ENCODE assay signal across 8 mouse cellular contexts in genomic region chr7:48788851-48789572, GRCm38 (mm10). TPM values are rescaled to one million over a fixed set of nuclear protein-coding genes. Genes with fewer than 3 reads are reported as not detected.
DNase-seq lines count a peak whose midpoint lies in the region; ATAC-seq and TF ChIP-seq lines count a peak whose summit lies in the region.

Gene Zdhhc13, plus strand, starts transcription at chr7:48789003.

- TF ChIP-seq POLR2A in bone marrow macrophage, adult 2 months (IDR thresholded peaks at IDR 0.05; ENCODE audit: borderline replicate concordance, low read depth, low read length): no peak
- peak; percentile 79 for TF ChIP-seq POLR2A in embryonic fibroblast, embryonic 13.5 days (IDR thresholded peaks at IDR 0.05; ENCODE audit: low read depth, low read length)

- peak; percentile 97 for DNase-seq in A20 (ENCODE audit: low read depth, low spot score)
- peak; percentile 87 to 92 for DNase-seq in heart, adult 9 months (ENCODE audit: low spot score in 2 of 2)
- peak; percentile 64 to 79 for DNase-seq in monocyte, adult 2 months (ENCODE audit: low read depth in 1 of 2, low spot score in 2 of 2)
- peak; percentile 95 to 97 for DNase-seq in spleen, postnatal 36 days (ENCODE audit: low spot score in 2 of 2)

- TF ChIP-seq CTCF in bone marrow macrophage, adult 2 months (IDR thresholded peaks at IDR 0.05; ENCODE audit: low read depth, low read length): no peak
- TF ChIP-seq CTCF in embryonic fibroblast, embryonic 13.5 days (IDR thresholded peaks at IDR 0.05; ENCODE audit: borderline replicate concordance, insufficient read depth, low read length): no peak

- H3K27me3 ChIP-seq in kidney, embryonic 14.5 days (ENCODE audit: control insufficient read depth, insufficient read depth, low read length): no peaks in the 10 kb centered on the region
- no peaks in the 10 kb centered on the region for H3K27me3 ChIP-seq in limb, embryonic 15.5 days

- H3K4me3 ChIP-seq in bone marrow macrophage, adult 2 months (ENCODE audit: insufficient read depth, low read length): peak within 1 kb of the TSS; percentile 99
- H3K4me3 ChIP-seq in embryonic fibroblast, embryonic 13.5 days (ENCODE audit: insufficient read depth, low read length): peak within 1 kb of the TSS; percentile 95
- peak within 1 kb of the TSS; percentile 82 for H3K4me3 ChIP-seq in kidney, embryonic 14.5 days (ENCODE audit: low read length)
- H3K4me3 ChIP-seq in limb, embryonic 15.5 days: peak within 1 kb of the TSS; percentile 85

- H3K36me3 ChIP-seq in kidney, embryonic 14.5 days (ENCODE audit: control insufficient read depth, insufficient read depth, low read length): no peaks in the 10 kb centered on the region; the same call in 1 of the 2 replicates
- no peaks in the 10 kb centered on the region for H3K36me3 ChIP-seq in limb, embryonic 15.5 days

- no peaks in the 10 kb centered on the region for H3K9me3 ChIP-seq in kidney, embryonic 14.5 days (ENCODE audit: control insufficient read depth, low read length)
- H3K9me3 ChIP-seq in limb, embryonic 15.5 days: no peaks in the 10 kb centered on the region

- under 1% methylated on average over 57 of the region's 57 CpGs for WGBS in kidney, embryonic 14.5 days
- under 1% methylated on average over 57 of the region's 57 CpGs for WGBS in limb, embryonic 15.5 days

- ATAC-seq in kidney, embryonic 14.5 days (ENCODE audit: low FRiP score, low TSS enrichment): peak; percentile 99
- peak; percentile 98 for ATAC-seq in limb, embryonic 15.5 days (ENCODE audit: insufficient number of reproducible peaks, low FRiP score, low TSS enrichment, low read depth)

- peaks cover 31% of the 10 kb centered on the region for H3K4me1 ChIP-seq in bone marrow macrophage, adult 2 months (ENCODE audit: control insufficient read depth, insufficient read depth, low read length)
- H3K4me1 ChIP-seq in embryonic fibroblast, embryonic 13.5 days (ENCODE audit: control insufficient read depth, insufficient read depth, low read length): no peaks in the 10 kb centered on the region
- peaks cover 13% of the 10 kb centered on the region for H3K4me1 ChIP-seq in kidney, embryonic 14.5 days (ENCODE audit: control insufficient read depth, insufficient read depth, low read length)
- peaks cover 12% of the 10 kb centered on the region for H3K4me1 ChIP-seq in limb, embryonic 15.5 days

- peak within 1 kb of the TSS; percentile 94 for H3K27ac ChIP-seq in bone marrow macrophage, adult 2 months (ENCODE audit: insufficient read depth, low read depth, low read length)
- H3K27ac ChIP-seq in embryonic fibroblast, embryonic 13.5 days (ENCODE audit: insufficient read depth, low read length): no peak within 1 kb of the TSS
- H3K27ac ChIP-seq in kidney, embryonic 14.5 days (ENCODE audit: low read depth, low read length): peak within 1 kb of the TSS; percentile 78
- H3K27ac ChIP-seq in limb, embryonic 15.5 days: peak within 1 kb of the TSS; percentile 69

- peak within 1 kb of the TSS; percentile 81 for H3K9ac ChIP-seq in kidney, embryonic 14.5 days (ENCODE audit: low read depth, low read length)
- peak within 1 kb of the TSS; percentile 74 for H3K9ac ChIP-seq in limb, embryonic 15.5 days

- H3K4me2 ChIP-seq in kidney, embryonic 14.5 days (replicated peaks; ENCODE audit: low read depth, low read length): peak within 1 kb of the TSS; percentile 84
- peak within 1 kb of the TSS; percentile 75 for H3K4me2 ChIP-seq in limb, embryonic 15.5 days

RNA-seq across cellular contexts. Expression of gene Zdhhc13, which starts in this region (rescaled TPM):
- polyA plus RNA-seq in bone marrow macrophage, adult 2 months (2012; ENCODE audit: insufficient read depth, insufficient read length, missing spikeins): 17.9 and 18.7 TPM in 2 replicates
- polyA plus RNA-seq in embryonic fibroblast, embryonic 13.5 days (2011; ENCODE audit: insufficient read length, low read depth, missing spikeins): 28.1 and 28.6 TPM in 2 replicates
- polyA plus RNA-seq in kidney, embryonic 14.5 days (2014; fragmentation: Nextera tagmentation; extraction: Ambion mirVana): 43.9 and 52.8 TPM in 2 replicates
- polyA plus RNA-seq in limb, embryonic 15.5 days (2015; fragmentation: Nextera tagmentation; extraction: Ambion mirVana): 26.1 and 29.1 TPM in 2 replicates
